Mouse (Mus musculus): ENCODE data around the gene Olfr288.

GRCm38 (mm10) chr15:98140809-98141208, 54.5 kb downstream of the Olfr288 start:
- TF ChIP-seq POLR2A (IDR thresholded peaks at IDR 0.05; ENCODE audit: extremely low read depth, insufficient read depth, low read length), result no peak
- TF ChIP-seq CTCF (IDR thresholded peaks at IDR 0.05; ENCODE audit: extremely low read depth, insufficient read depth, low read length), result no peak
